Mouse (Mus musculus) layer of hippocampus, postnatal 10 days (tissue): ENCODE data around the gene Cct8. TPM values are rescaled to one million over a fixed set of nuclear protein-coding genes. Genes with fewer than 3 reads are reported as not detected.
"Not testable (repeated sequence)": the region's sequence is repeated elsewhere in the genome, so short reads cannot be mapped to it uniquely, and the experiment has no call there.

Experiments used
- DNase-seq, 2 experiments: peaks; one replicate each; pipeline ENCODE4 v3.0.0; 2021; ENCODE audit warnings: low spot score in 2 of 2
- long read RNA-seq: library from polyadenylated mRNA; stranded (forward); transcript quantifications from one replicate; pipeline ENCODE4 v2.0.0, GENCODE M21; 2023
- total RNA-seq, 2 experiments: library from RNA; stranded (reverse); gene quantifications; 2 replicates each; pipeline ENCODE4 v1.2.3; 2021

The Cct8 gene
- 100 to 1,000 TPM; 194 to 207 TPM for total RNA-seq
- long read RNA-seq, transcript Cct8-201 (15 exons, 2,394 nt) = major isoform, 194 of 219 reads
- long read RNA-seq, partial matches to known transcripts = 10 of 219 reads
- long read RNA-seq, other reads (novel, unspliced or antisense) = 15 of 219 reads

GRCm38 (mm10) chr16:87495716-87496447, at the start of gene Cct8:
Gene Cct8, minus strand, starts transcription at chr16:87495873.
- DNase-seq = peak; percentile 95 to 96

GRCm38 (mm10) chr16:87528755-87529154, 33.1 kb upstream of the Cct8 start:
- DNase-seq = no peak

GRCm38 (mm10) chr16:87527553-87528249, 32.0 kb upstream of the Cct8 start:
- no peak for DNase-seq

GRCm38 (mm10) chr16:87524228-87524627, 28.6 kb upstream of the Cct8 start:
- DNase-seq = no peak

- no peak for DNase-seq
Measured at GRCm38 (mm10) chr16:87512331-87512730, 16.7 kb upstream of the Cct8 start.

- no peak for DNase-seq
Measured at GRCm38 (mm10) chr16:87511706-87512105, 16.0 kb upstream of the Cct8 start.

- no peak for DNase-seq
Measured at GRCm38 (mm10) chr16:87501304-87502078, 5.8 kb upstream of the Cct8 start.

GRCm38 (mm10) chr16:87499556-87499955, 3.9 kb upstream of the Cct8 start:
- no peak for DNase-seq

- DNase-seq = no peak
Measured at GRCm38 (mm10) chr16:87497171-87497570, 1.5 kb upstream of the Cct8 start.

GRCm38 (mm10) chr16:87496728-87497127, 1.1 kb upstream of the Cct8 start:
- DNase-seq = no peak

GRCm38 (mm10) chr16:87494955-87495655, 568 bp downstream of the Cct8 start:
- DNase-seq = peak in 1 of 2 experiments; percentile 35

- DNase-seq = not testable (repeated sequence)
Measured at GRCm38 (mm10) chr16:87492191-87492792, 3.4 kb downstream of the Cct8 start.

GRCm38 (mm10) chr16:87488605-87489004, 7.1 kb downstream of the Cct8 start:
- no peak for DNase-seq

GRCm38 (mm10) chr16:87486739-87487138, 8.9 kb downstream of the Cct8 start:
- DNase-seq = no peak

- no peak for DNase-seq
Measured at GRCm38 (mm10) chr16:87484367-87484766, 11.3 kb downstream of the Cct8 start.

- no peak for DNase-seq
Measured at GRCm38 (mm10) chr16:87470579-87470978, 25.1 kb downstream of the Cct8 start.

GRCm38 (mm10) chr16:87458752-87459151, 36.9 kb downstream of the Cct8 start:
- DNase-seq = no peak

GRCm38 (mm10) chr16:87455180-87455611, 40.5 kb downstream of the Cct8 start:
- no peak for DNase-seq

- DNase-seq = peak; percentile 88 to 93
Measured at GRCm38 (mm10) chr16:87454419-87455179, 41.1 kb downstream of the Cct8 start, which contains the start of gene Usp16. Gene Usp16, plus strand, starts transcription at chr16:87454703.

GRCm38 (mm10) chr16:87453226-87453625, 42.4 kb downstream of the Cct8 start:
- peak in 1 of 2 experiments; percentile 7 for DNase-seq
